Mouse (Mus musculus) brain, adult 2 months (tissue): Measurements from ENCODE around the gene Gramd1a.

Source experiments
- DNase-seq: peaks from one replicate; pipeline ENCODE4 v3.0.0; 2011; ENCODE audit warnings: low read depth, low spot score

The Gramd1a gene

GRCm38 (mm10) chr7:31151301-31152241 is 4.1 kb downstream of the Gramd1a start:
- DNase-seq = peak; percentile 68

- peak; percentile 94 for DNase-seq
These were observed 5.0 kb downstream of the Gramd1a start for GRCm38 (mm10) chr7:31150566-31151300.

- DNase-seq = peak; percentile 72
These were observed 5.7 kb downstream of the Gramd1a start for GRCm38 (mm10) chr7:31149751-31150565.

GRCm38 (mm10) chr7:31149271-31149670 is 6.4 kb downstream of the Gramd1a start:
- no peak for DNase-seq

GRCm38 (mm10) chr7:31148756-31149155 is 6.9 kb downstream of the Gramd1a start:
- peak; percentile 82 for DNase-seq

- peak; percentile 30 for DNase-seq
These were observed 7.6 kb downstream of the Gramd1a start for GRCm38 (mm10) chr7:31148086-31148485.

- DNase-seq = no peak
These were observed 10.0 kb downstream of the Gramd1a start for GRCm38 (mm10) chr7:31145596-31146160.

- DNase-seq = no peak
These were observed 10.8 kb downstream of the Gramd1a start for GRCm38 (mm10) chr7:31144886-31145285.

GRCm38 (mm10) chr7:31140941-31141340 is 14.8 kb downstream of the Gramd1a start:
- DNase-seq = no peak

- no peak for DNase-seq
These were observed 15.4 kb downstream of the Gramd1a start for GRCm38 (mm10) chr7:31140302-31140701.

GRCm38 (mm10) chr7:31139765-31140164 is 15.9 kb downstream of the Gramd1a start:
- peak; percentile 80 for DNase-seq

- DNase-seq = no peak
These were observed 20.0 kb downstream of the Gramd1a start for GRCm38 (mm10) chr7:31135717-31136116.

- DNase-seq = no peak
These were observed 23.8 kb downstream of the Gramd1a start for GRCm38 (mm10) chr7:31131866-31132265.

GRCm38 (mm10) chr7:31130841-31131240 is 24.9 kb downstream of the Gramd1a start:
- peak; percentile 88 for DNase-seq

GRCm38 (mm10) chr7:31130197-31130596 is 25.5 kb downstream of the Gramd1a start:
- no peak for DNase-seq

- DNase-seq = no peak
These were observed 27.5 kb downstream of the Gramd1a start for GRCm38 (mm10) chr7:31128157-31128705.

GRCm38 (mm10) chr7:31126851-31127724 is 28.6 kb downstream of the Gramd1a start, which contains the start of gene Scn1b:
Scn1b (minus strand) TSS chr7:31127003.
- peak; percentile 90 for DNase-seq

- peak; percentile 67 for DNase-seq
These were observed 29.4 kb downstream of the Gramd1a start for GRCm38 (mm10) chr7:31126211-31126751.

GRCm38 (mm10) chr7:31125116-31125515 is 30.6 kb downstream of the Gramd1a start:
- DNase-seq = peak; percentile 92

GRCm38 (mm10) chr7:31124381-31124780 is 31.3 kb downstream of the Gramd1a start:
- no peak for DNase-seq
